Mouse (Mus musculus) adrenal gland, postnatal 14 days (tissue): ENCODE results near the gene Celf2. TPM values are rescaled to one million over a fixed set of nuclear protein-coding genes. Genes with fewer than 3 reads are reported as not detected.

ENCODE experiments used
- DNase-seq: peaks from one replicate; pipeline ENCODE4 v3.0.0; 2021; ENCODE audit warnings: mixed read lengths
- total RNA-seq: library from RNA; stranded (reverse); gene quantifications from 2 replicates; pipeline ENCODE4 v1.2.3, GENCODE M21; 2021

The Celf2 gene
- total RNA-seq, 1 experiment from 2014 or later = 64.1 TPM

- DNase-seq = no peak
These were observed 594.0 kb downstream of the Celf2 start for GRCm38 (mm10) chr2:6915386-6915785.

GRCm38 (mm10) chr2:6913315-6913714 lies 596.0 kb downstream of the Celf2 start:
- no peak for DNase-seq

GRCm38 (mm10) chr2:6911932-6912331 lies 597.4 kb downstream of the Celf2 start:
- no peak for DNase-seq

- DNase-seq = no peak
These were observed 599.4 kb downstream of the Celf2 start for GRCm38 (mm10) chr2:6909921-6910320.

- DNase-seq = no peak
These were observed 605.0 kb downstream of the Celf2 start for GRCm38 (mm10) chr2:6904411-6904810.

GRCm38 (mm10) chr2:6903251-6903763 lies 606.1 kb downstream of the Celf2 start:
- DNase-seq = no peak

GRCm38 (mm10) chr2:6896896-6897295 lies 612.5 kb downstream of the Celf2 start:
- DNase-seq = no peak

- DNase-seq = no peak
These were observed 615.8 kb downstream of the Celf2 start for GRCm38 (mm10) chr2:6893597-6893996.

GRCm38 (mm10) chr2:6893095-6893494 lies 616.3 kb downstream of the Celf2 start:
- DNase-seq = no peak

- no peak for DNase-seq
These were observed 624.3 kb downstream of the Celf2 start for GRCm38 (mm10) chr2:6884796-6885711.

GRCm38 (mm10) chr2:6883996-6884795 lies 625.2 kb downstream of the Celf2 start:
- no peak for DNase-seq

- DNase-seq = no peak
These were observed 627.0 kb downstream of the Celf2 start for GRCm38 (mm10) chr2:6882236-6882885.

GRCm38 (mm10) chr2:6880941-6881575 lies 628.3 kb downstream of the Celf2 start:
- DNase-seq = no peak

- DNase-seq = no peak
These were observed 632.3 kb downstream of the Celf2 start for GRCm38 (mm10) chr2:6877094-6877493.

GRCm38 (mm10) chr2:6876547-6876946 lies 632.8 kb downstream of the Celf2 start:
- DNase-seq = no peak

GRCm38 (mm10) chr2:6875071-6875611 lies 634.2 kb downstream of the Celf2 start:
- no peak for DNase-seq

GRCm38 (mm10) chr2:6874266-6874955 lies 635.0 kb downstream of the Celf2 start:
- DNase-seq = no peak

GRCm38 (mm10) chr2:6873711-6874110 lies 635.7 kb downstream of the Celf2 start:
- no peak for DNase-seq

- DNase-seq = no peak
These were observed 636.5 kb downstream of the Celf2 start for GRCm38 (mm10) chr2:6872894-6873255.

- peak; percentile 79 for DNase-seq
These were observed 637.1 kb downstream of the Celf2 start for GRCm38 (mm10) chr2:6872131-6872893.
